Mouse (Mus musculus) CD4-positive naive resting alpha-beta T cell, adult 76 days (primary cell): ENCODE measurements around the gene Galnt3. TPM values are rescaled to one million over a fixed set of nuclear protein-coding genes. Genes with fewer than 3 reads are reported as not detected.

Experiments
- total RNA-seq: library from RNA; stranded (reverse); gene quantifications from one replicate; pipeline ENCODE4 v1.2.4, GENCODE M21; 2023

Galnt3 gene
- total RNA-seq = 0.35 TPM

DNA sequence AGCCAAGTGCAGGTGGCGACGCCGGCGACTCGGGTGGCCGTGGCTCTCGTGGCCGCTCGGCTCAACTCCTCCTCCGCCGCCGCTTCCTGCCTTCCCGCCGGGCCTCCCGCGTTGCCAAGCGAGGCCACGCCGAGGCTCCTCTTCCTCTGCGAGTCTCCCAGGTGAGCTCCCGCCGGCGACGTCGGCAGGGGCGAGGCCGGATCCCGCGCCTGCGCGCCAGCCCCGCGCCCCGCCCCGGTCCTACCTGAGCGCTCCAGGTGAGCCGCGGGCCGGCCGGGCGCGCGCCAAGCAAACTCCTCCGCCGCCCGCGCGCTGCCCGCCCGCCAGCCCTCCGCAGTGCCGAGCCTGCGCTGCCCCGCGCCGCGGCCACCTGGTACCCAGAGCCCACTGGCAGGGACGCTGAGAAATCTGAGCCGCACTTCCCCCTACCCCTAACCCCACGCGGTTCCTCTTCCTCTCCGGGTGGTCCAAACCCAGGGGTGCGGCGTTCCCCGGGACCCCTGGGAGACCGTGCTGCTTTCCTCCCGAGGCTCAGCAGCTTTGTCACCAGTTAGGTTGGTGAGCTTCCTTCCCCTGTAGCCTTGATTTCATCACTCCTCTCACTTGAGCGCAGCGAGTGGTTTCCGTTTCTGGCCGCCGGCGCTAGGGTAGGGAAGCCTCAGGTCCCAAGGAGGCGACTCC lies at the start of gene Galnt3:
TSS of gene Galnt3 (minus strand) at position 404 of the 681 bp plus-strand sequence.

Other genes with a start within 250 kb of the Galnt3 start
- gene Ttc21b, start 131.6 kb upstream of the Galnt3 start, total RNA-seq = 6.2 TPM